Mouse (Mus musculus): ENCODE results near the gene Gm26938. TPM values are rescaled to one million over a fixed set of nuclear protein-coding genes. Genes with fewer than 3 reads are reported as not detected.

The Gm26938 gene
- not detected in 2 replicates for polyA plus RNA-seq (2015; fragmentation: Nextera tagmentation; extraction: Ambion mirVana)

GRCm38 (mm10) chr5:139826357-139827055 lies at the start of gene Gm26938, which contains the start of gene Psmg3:
TSS of gene Gm26938 (minus strand) at chr5:139826407.
TSS of gene Psmg3 (minus strand) at chr5:139826885.

DNA sequence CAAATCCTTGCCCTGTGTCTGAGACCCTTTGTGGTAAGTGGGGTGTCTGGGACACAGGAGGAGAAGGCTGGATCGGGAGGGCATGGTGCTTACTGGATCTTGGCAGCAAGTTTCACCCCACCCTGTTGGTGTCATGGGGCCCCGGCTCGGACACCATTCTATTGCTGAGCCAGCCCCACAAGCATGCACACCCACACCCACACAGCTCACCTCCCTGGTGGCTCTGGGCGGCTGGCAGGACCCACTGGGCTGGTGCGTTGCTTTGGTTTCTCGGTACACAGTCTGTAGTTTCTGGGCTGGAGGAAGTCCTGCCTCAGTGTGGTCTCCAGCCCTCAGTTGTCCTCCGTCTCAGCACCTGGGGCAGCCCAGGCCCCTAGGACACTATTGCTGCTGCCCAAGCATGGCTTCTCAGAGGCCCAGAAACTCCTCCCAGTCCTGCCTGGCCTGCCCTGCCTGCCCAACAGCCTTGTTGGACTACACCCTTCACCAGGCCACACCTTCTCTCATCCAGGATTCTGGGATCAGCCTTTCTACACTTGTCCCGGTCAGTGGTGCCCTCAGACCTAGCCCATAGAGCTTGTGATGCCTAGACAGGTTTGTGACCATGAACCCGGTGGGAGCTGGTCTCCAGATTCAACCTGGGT lies 6.5 kb downstream of the Gm26938 start, which contains the start of gene Tmem184a:
Gene Tmem184a (minus strand): TSS at position 380 of the 644 bp plus-strand sequence.

DNA sequence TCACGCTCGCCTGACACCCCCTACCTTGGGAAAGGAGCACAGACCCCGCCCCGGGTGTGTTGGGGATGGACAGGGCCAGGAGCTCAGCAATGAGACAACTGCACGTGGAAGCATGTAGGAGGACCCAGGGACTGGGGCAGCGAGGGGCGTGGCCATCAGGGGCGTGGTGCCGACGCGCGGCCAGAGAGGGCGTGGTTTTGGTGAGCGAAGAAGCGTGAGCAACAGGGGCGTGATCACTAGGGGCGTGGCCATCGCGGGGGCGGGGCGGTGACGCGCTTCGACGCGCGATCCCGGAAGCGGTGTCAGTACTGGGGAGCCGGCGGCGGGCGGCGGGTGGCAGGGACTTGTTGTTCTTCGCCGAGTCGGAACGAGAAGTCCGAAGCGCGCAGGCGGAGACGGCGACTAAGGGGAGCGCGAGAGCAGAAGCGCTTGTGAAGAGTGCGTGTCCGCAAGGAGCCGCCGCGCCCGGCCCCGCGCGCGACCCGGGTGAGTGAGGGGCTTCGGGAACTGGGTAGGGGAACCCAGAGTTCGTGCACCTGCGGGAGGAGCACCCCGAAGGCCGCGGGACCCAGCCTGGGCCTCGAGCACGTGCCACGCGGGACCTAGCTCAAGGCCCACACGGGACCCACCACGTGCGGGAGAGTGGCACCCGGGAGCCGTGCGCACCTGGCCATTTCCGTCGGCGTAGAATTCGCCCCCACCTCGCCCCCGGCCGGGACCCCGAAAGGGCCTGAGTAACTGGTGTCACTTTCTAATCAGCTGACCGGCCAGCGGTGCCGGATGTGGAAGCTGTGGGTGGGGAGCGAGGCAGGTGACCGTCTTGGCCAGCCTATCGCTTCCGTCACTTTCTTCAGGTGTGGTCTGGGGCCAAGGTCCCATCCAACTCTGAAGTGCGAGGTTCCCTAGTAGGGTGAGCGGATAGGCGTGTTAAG lies 34.7 kb downstream of the Gm26938 start, which contains the start of gene Mafk:
Gene Mafk (plus strand): TSS at position 287 of the 932 bp plus-strand sequence.

GRCm38 (mm10) chr5:139775216-139775926 lies 50.8 kb downstream of the Gm26938 start, which contains the start of gene Ints1:
TSS of gene Ints1 (minus strand) at chr5:139775674.

Small RNA genes lying within 50 kb of the gene (microRNA-seq; reads per million reads assigned to microRNA genes)
- not detected for gene Mir7037

Other genes with a start within 250 kb of the Gm26938 start
- gene Micall2, start 90.1 kb downstream of the Gm26938 start, polyA plus RNA-seq (2015; fragmentation: Nextera tagmentation; extraction: Ambion mirVana) = 6.6 and 7.1 TPM in 2 replicates
- 26.2 and 28.9 TPM in 2 replicates for gene Ints1, start 50.7 kb downstream of the Gm26938 start, polyA plus RNA-seq (2015; fragmentation: Nextera tagmentation; extraction: Ambion mirVana)
- 7.5 and 9.7 TPM in 2 replicates for gene Mafk, start 34.9 kb downstream of the Gm26938 start, polyA plus RNA-seq (2015; fragmentation: Nextera tagmentation; extraction: Ambion mirVana)
- gene Tmem184a, start 6.5 kb downstream of the Gm26938 start, polyA plus RNA-seq (2015; fragmentation: Nextera tagmentation; extraction: Ambion mirVana) = 0.21 and 0.22 TPM in 2 replicates
- gene Psmg3, start 478 bp upstream of the Gm26938 start, polyA plus RNA-seq (2015; fragmentation: Nextera tagmentation; extraction: Ambion mirVana) = 65.9 and 67.0 TPM in 2 replicates
- 5.8 and 8.4 TPM in 2 replicates for gene Elfn1, start 81.5 kb upstream of the Gm26938 start, polyA plus RNA-seq (2015; fragmentation: Nextera tagmentation; extraction: Ambion mirVana)